Mouse (Mus musculus): ENCODE data around the gene Elmod3.

Gene Elmod3

DNA sequence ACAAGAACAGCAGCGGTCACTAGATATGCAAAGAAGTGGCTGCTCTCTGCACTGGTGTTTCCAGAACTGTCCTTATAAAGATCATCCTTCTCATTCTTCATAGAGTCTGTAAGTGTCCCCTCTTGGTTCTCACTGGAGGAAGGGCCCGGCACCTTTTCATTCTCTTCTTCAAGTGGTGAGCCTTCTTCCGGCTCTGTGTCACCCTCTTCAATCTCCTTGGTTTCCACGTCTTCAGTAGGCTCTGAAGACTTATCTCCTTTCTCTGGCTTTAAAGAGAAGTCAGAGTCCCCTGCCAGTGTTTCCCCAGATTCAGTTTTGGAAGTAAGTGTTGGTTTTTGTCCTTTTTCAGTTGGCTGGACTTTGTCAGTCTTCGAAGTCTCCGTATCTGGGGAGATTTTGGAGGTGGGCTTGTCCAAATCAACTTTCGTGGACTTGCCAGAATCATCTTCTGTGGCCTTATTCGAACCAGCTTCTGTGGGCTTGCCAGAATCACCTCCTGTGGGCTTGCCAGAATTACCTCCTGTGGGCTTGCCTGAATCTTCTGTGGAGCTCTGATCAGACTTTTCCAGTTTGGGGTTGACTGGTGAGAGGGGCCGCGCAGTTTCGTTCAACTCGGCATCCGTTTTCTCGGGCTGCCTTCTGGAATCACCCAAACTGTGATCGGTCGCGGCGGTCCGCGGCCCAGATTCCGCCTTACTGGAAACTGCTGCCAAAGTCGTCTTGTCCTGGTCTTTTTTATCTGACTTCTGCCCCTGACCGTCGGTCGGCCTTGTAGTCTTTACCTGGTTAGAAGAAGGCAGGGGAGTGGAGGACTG lies 17.6 kb upstream of the Elmod3 start:
- in situ Hi-C loops (cut with MboI, MseI) = no loop called here

DNA sequence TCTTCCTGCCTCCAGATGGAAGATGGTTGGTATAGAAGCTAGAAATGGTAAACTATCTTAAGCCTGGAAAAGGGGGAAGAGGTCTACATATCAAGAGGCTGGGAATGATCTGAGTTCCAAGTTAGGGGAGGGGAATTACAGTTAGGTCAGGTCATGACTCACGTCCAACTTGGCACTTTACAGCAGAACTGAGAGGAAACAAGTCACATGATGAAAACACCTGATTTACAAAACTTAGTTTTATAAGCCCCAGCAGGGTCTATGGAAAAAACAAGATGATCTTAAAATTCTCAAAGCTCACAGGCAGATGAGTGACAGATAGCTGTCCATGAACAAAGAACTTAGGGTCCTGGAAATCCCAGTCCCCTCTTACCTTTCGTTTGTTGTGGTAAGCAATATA lies 16.9 kb upstream of the Elmod3 start:
- in situ Hi-C loops (cut with MboI, MseI) = no loop called here

GRCm38 (mm10) chr6:72610261-72610660 lies 12.0 kb upstream of the Elmod3 start:
- in situ Hi-C loops (cut with MboI, MseI) = no loop called here

- in situ Hi-C loops (cut with MboI, MseI) = no loop called here
These were observed 10.5 kb upstream of the Elmod3 start for GRCm38 (mm10) chr6:72608662-72609184.

GRCm38 (mm10) chr6:72607676-72608075 lies 9.5 kb upstream of the Elmod3 start:
- in situ Hi-C loops (cut with MboI, MseI) = no loop called here

DNA sequence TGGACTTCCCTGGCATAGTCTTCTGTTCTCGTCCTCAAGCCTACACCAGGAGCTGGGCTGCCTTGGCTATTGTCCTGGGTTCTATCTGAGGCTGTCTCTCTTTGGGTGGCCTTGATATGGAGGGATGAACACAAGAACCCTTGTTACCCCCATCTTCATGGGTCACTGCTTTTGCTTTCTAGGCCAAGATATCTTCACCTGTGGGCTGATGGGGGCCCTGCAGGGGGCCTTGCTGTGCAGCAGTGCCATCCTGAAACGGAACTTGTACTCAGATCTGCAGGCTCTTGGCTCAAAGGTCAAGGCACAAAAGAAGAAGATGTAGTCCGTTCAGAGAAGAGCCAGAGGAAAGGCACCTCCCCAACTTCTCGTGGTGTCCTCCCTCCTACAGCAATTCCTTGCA lies 8.8 kb upstream of the Elmod3 start:
- in situ Hi-C loops (cut with MboI, MseI) = no loop called here

GRCm38 (mm10) chr6:72604066-72604465 lies 5.9 kb upstream of the Elmod3 start:
- in situ Hi-C loops (cut with MboI, MseI) = loop anchor here in 1 of 2 experiments (5.0 kb wide), 1 partner anchor 53 kb away; no protein-coding TSS in a partner anchor

DNA sequence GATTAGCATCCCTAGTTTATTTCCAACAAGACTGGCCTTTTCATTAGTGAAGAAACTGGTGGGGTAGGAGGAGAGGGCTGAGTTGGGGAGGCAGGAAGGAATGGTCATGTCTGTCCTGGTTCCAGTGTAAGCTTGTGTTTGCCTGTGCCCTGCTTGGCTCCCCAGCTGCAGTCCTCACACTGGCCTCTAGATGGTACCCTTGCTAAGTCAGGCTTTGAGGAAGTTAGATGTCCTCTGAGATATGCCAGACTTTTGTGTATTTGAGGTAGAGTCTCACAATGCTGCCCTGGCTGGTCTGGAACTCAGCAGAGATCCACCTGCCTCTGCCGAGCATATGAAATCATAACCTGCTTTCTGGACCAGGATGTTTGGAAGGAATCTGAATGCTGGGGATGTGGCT lies 3.5 kb upstream of the Elmod3 start:
- in situ Hi-C loops (cut with MboI, MseI) = loop anchor here in 1 of 2 experiments (5.0 kb wide), 1 partner anchor 56 kb away; no protein-coding TSS in a partner anchor

GRCm38 (mm10) chr6:72600771-72601170 lies 2.6 kb upstream of the Elmod3 start:
- in situ Hi-C loops (cut with MboI, MseI) = loop anchor here in 1 of 2 experiments (5.0 kb wide), 1 partner anchor 57 kb away; no protein-coding TSS in a partner anchor

- in situ Hi-C loops (cut with MboI, MseI) = loop anchor here in 1 of 2 experiments (5.0 kb wide), 1 partner anchor 57 kb away; no protein-coding TSS in a partner anchor
These were observed 2.0 kb upstream of the Elmod3 start for GRCm38 (mm10) chr6:72600216-72600615.

- in situ Hi-C loops (cut with MboI, MseI) = loop anchor here in 1 of 2 experiments (5.0 kb wide), 1 partner anchor 47 kb away; no protein-coding TSS in a partner anchor
These were observed 761 bp upstream of the Elmod3 start for GRCm38 (mm10) chr6:72598791-72599557.

- in situ Hi-C loops (cut with MboI, MseI) = loop anchor here in 1 of 2 experiments (5.0 kb wide), 1 partner anchor 45 kb away; no protein-coding TSS in a partner anchor
These were observed 934 bp downstream of the Elmod3 start for GRCm38 (mm10) chr6:72597083-72597874.

DNA sequence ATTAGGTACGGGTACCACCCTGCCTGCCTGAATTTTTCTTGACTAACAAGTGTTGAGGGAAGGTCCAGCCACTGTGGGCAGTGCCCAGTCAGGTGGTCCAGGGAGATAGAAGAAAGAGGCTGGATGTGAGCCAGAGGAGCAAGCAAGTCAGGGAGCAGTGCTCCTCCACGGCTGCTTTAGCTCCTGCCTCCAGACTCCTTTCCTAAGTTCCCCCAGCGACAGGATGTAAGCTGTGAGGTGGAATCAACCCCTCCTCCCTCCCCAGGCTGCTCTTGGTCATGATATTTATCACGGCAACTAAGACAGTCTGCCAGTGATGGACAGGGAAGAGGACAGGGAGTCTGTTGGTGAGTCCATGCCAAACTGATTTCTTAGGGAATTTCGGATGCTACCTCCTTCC lies 4.3 kb downstream of the Elmod3 start:
- in situ Hi-C loops (cut with MboI, MseI) = no loop called here

- in situ Hi-C loops (cut with MboI, MseI) = no loop called here
These were observed 5.0 kb downstream of the Elmod3 start for GRCm38 (mm10) chr6:72593011-72593803.

- in situ Hi-C loops (cut with MboI, MseI) = no loop called here
These were observed 8.1 kb downstream of the Elmod3 start for GRCm38 (mm10) chr6:72590111-72590510.

GRCm38 (mm10) chr6:72588307-72588706 lies 9.9 kb downstream of the Elmod3 start:
- in situ Hi-C loops (cut with MboI, MseI) = no loop called here

GRCm38 (mm10) chr6:72586701-72587100 lies 11.5 kb downstream of the Elmod3 start:
- in situ Hi-C loops (cut with MboI, MseI) = no loop called here

DNA sequence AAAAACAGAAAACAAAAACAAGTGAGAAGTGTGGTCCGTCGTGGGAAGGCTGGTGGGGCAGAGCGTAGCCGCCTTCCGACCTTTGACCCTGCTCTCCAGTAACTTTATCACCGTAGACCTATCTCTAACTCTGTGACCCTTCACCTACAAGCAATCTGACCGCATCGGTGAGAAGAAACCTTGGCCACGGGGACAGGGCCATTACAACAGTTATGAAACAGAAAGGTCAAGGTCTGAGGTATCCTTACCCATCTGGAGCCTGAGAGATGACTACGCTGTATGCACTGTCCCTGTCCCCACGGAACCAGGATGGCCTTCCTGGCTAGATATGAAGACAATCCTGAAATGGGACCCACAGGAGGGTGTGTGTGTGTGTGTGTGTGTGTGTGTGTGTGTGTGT lies 14.1 kb downstream of the Elmod3 start:
- in situ Hi-C loops (cut with MboI, MseI) = no loop called here

DNA sequence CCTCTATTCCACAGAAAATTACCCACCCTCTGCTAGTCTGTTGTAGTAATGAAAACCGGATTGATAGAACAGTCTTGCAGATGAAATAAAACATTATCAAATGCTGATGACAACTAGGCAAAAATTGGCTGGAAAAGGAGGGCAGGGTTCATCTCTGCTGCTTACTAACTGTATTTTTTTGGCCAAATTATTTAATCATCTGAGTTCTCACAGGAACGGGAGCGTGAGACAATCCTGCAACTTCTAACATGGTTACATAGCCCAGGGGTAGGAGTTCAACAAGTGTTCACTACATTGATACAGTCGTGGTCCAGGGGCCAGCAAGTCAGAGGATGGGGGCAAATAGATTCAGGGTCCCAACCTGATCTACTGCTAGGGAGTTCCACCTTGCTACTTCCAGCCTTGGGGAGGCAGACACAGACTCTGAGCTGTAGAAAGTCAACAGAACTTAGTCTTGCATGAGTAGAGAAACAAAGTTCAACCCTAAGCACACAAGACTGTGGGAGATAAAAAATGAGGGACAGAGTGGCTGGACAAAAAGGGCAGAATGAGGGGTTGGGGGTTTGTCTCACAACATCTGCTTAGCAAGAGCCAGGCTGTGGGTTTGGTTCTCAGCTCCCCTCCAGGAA lies 14.9 kb downstream of the Elmod3 start:
- in situ Hi-C loops (cut with MboI, MseI) = no loop called here

Data from T-helper 17 cell (primary cell).